Mouse (Mus musculus) mouse trophoblast stem cell (cell line): Measurements from ENCODE around the gene Akap8.

Experiments
- in situ Hi-C, 2 experiments: fragments of 300-500 bp; cut with MseI, MboI; formaldehyde crosslinking; loops; 2 replicates in 1 of 2; 3 replicates in 1 of 2; pipeline ENCODE4 v1.15.1; 2025

Akap8 gene

GRCm38 (mm10) chr17:32320597-32321389 is at the start of gene Akap8:
Gene Akap8, minus strand, starts transcription at chr17:32321238.
- in situ Hi-C loops = no loop called here

GRCm38 (mm10) chr17:32368991-32369578 is 48.0 kb upstream of the Akap8 start:
- in situ Hi-C loops = no loop called here

GRCm38 (mm10) chr17:32367706-32368105 is 46.7 kb upstream of the Akap8 start:
- in situ Hi-C loops = no loop called here

- in situ Hi-C loops = no loop called here
These were observed 44.3 kb upstream of the Akap8 start for GRCm38 (mm10) chr17:32365296-32365695.

- in situ Hi-C loops = no loop called here
These were observed 43.8 kb upstream of the Akap8 start for GRCm38 (mm10) chr17:32364850-32365249.

- in situ Hi-C loops = no loop called here
These were observed 43.3 kb upstream of the Akap8 start for GRCm38 (mm10) chr17:32364331-32364730.

- in situ Hi-C loops = no loop called here
These were observed 42.8 kb upstream of the Akap8 start for GRCm38 (mm10) chr17:32363821-32364301.

GRCm38 (mm10) chr17:32362686-32363085 is 41.6 kb upstream of the Akap8 start:
- in situ Hi-C loops = no loop called here

GRCm38 (mm10) chr17:32359928-32360327 is 38.9 kb upstream of the Akap8 start:
- in situ Hi-C loops = no loop called here

- in situ Hi-C loops = no loop called here
These were observed 37.9 kb upstream of the Akap8 start for GRCm38 (mm10) chr17:32358943-32359340.

GRCm38 (mm10) chr17:32358192-32358942 is 37.3 kb upstream of the Akap8 start:
- in situ Hi-C loops = no loop called here

- in situ Hi-C loops = no loop called here
These were observed 36.0 kb upstream of the Akap8 start for GRCm38 (mm10) chr17:32356766-32357760.

- in situ Hi-C loops = no loop called here
These were observed 35.2 kb upstream of the Akap8 start for GRCm38 (mm10) chr17:32356281-32356680.

- in situ Hi-C loops = no loop called here
These were observed 34.0 kb upstream of the Akap8 start for GRCm38 (mm10) chr17:32355031-32355430.

GRCm38 (mm10) chr17:32354211-32354610 is 33.2 kb upstream of the Akap8 start:
- in situ Hi-C loops = no loop called here

- in situ Hi-C loops = no loop called here
These were observed 32.7 kb upstream of the Akap8 start for GRCm38 (mm10) chr17:32353696-32354095.

GRCm38 (mm10) chr17:32351726-32352125 is 30.7 kb upstream of the Akap8 start:
- in situ Hi-C loops = no loop called here

GRCm38 (mm10) chr17:32351269-32351668 is 30.2 kb upstream of the Akap8 start:
- in situ Hi-C loops = no loop called here

GRCm38 (mm10) chr17:32350382-32350983 is 29.4 kb upstream of the Akap8 start, which contains the start of gene Akap8l:
Gene Akap8l, minus strand, starts transcription at chr17:32350607.
- in situ Hi-C loops = no loop called here

GRCm38 (mm10) chr17:32349851-32350381 is 28.9 kb upstream of the Akap8 start:
- in situ Hi-C loops = loop anchor here (5.0 to 10.0 kb wide), 3 partner anchors 82 to 145 kb away; no protein-coding TSS in a partner anchor
